Comparison of ENCODE assay signal across 28 mouse cellular contexts in genomic region chr4:43404697-43405096, GRCm38 (mm10). TPM values are rescaled to one million over a fixed set of nuclear protein-coding genes. Genes with fewer than 3 reads are reported as not detected.
DNase-seq lines count a peak whose midpoint lies in the region; TF ChIP-seq lines count a peak whose summit lies in the region.
"Had no signal": no experiment of that assay in that cellular context is flagged by ENCODE, and none has a peak within 500 bp of the region (broad histone marks: within the 10 kb centered on the region; RNA-seq: fewer than 3 reads in every experiment).

No protein-coding gene starts in this region.

- no peak overlapping the region for H3K4me3 ChIP-seq in heart, adult 2 months
- H3K4me3 ChIP-seq in layer of hippocampus, adult 2 months, result no peak overlapping the region
- H3K4me3 ChIP-seq in ES-E14 (ENCODE audit: insufficient read depth in 1 of 2, low read depth in 1 of 2, low read length in 2 of 2, poor library complexity in 1 of 2, severe bottlenecking in 1 of 2), result peak overlapping the region; percentile 7 to 27; a peak in 3 of 4 replicates
- H3K4me3 ChIP-seq in small intestine, adult 2 months (ENCODE audit: low read depth, low read length), result no peak overlapping the region
- H3K4me3 ChIP-seq in forebrain, embryonic 10.5 days, result no peak overlapping the region
- H3K4me3 ChIP-seq: embryonic facial prominence, embryonic 10.5 days; heart, embryonic 12.5 days; intestine, embryonic 15.5 days; midbrain, embryonic 10.5 days; myocyte; neural tube, embryonic 13.5 days; stomach, embryonic 15.5 days had no signal

- no peak overlapping the region for H3K9ac ChIP-seq in heart, adult 2 months (ENCODE audit: low read depth, low read length)
- peak overlapping the region; percentile 51; the same call in 1 of the 2 replicates for H3K9ac ChIP-seq in ES-E14 (ENCODE audit: insufficient read depth, low read depth, low read length, poor library complexity, severe bottlenecking)
- H3K9ac ChIP-seq: heart, embryonic 12.5 days; intestine, embryonic 15.5 days; neural tube, embryonic 13.5 days; stomach, embryonic 15.5 days had no signal

- intact Hi-C loops in heart, adult 2 months (cut with DNase I), result loop anchor here (5.0 to 10.0 kb wide), 2 partner anchors 67 to 360 kb away; partner anchors contain the start of gene Fam214b
- intact Hi-C loops in heart, postnatal 10 days (cut with DNase I), result no loop called here

- in situ Hi-C loops in ES-E14 (cut with MboI; ENCODE audit: low sequenced_read_pairs in 2 of 2, unreplicated experiment in 2 of 2), result no loop called here

- no peaks in the 10 kb centered on the region for H3K27me3 ChIP-seq in heart, adult 2 months (ENCODE audit: control insufficient read depth, insufficient read depth, low read length)
- H3K27me3 ChIP-seq in small intestine, adult 2 months (ENCODE audit: control insufficient read depth, insufficient read depth, low read length), result no peaks in the 10 kb centered on the region
- H3K27me3 ChIP-seq in forebrain, embryonic 10.5 days (ENCODE audit: poor library complexity, severe bottlenecking), result no peaks in the 10 kb centered on the region; the same call in 1 of the 2 replicates
- H3K27me3 ChIP-seq: heart, embryonic 12.5 days; hindbrain, embryonic 13.5 days; intestine, embryonic 15.5 days; neural tube, embryonic 13.5 days; stomach, embryonic 15.5 days had no signal

- no peak for TF ChIP-seq CTCF in heart, adult 2 months (IDR thresholded peaks at IDR 0.05)
- TF ChIP-seq CTCF in layer of hippocampus, adult 2 months (conservative IDR thresholded peaks at IDR 0.05), result no peak
- no peak for TF ChIP-seq CTCF in small intestine, adult 2 months (IDR thresholded peaks at IDR 0.05; ENCODE audit: extremely low read depth, insufficient read length, insufficient replicate concordance, low read depth, low read length)

- H3K79me2 ChIP-seq in heart, adult 2 months (replicated peaks; ENCODE audit: control insufficient read depth, insufficient read depth, low read length), result peaks cover 8% of the 10 kb centered on the region

- H3K9me3 ChIP-seq in ES-E14 (ENCODE audit: control insufficient read depth, insufficient read depth, low read depth, low read length), result no peaks in the 10 kb centered on the region
- H3K9me3 ChIP-seq in forebrain, embryonic 10.5 days, result no peaks in the 10 kb centered on the region
- H3K9me3 ChIP-seq: embryonic facial prominence, embryonic 10.5 days; heart, embryonic 12.5 days; hindbrain, embryonic 13.5 days; intestine, embryonic 15.5 days; midbrain, embryonic 10.5 days; neural tube, embryonic 13.5 days; stomach, embryonic 15.5 days had no signal

- H3K4me1 ChIP-seq in heart, adult 2 months (ENCODE audit: control insufficient read depth, insufficient read depth, low read length), result peaks cover 41% of the 10 kb centered on the region
- H3K4me1 ChIP-seq in ES-E14 (ENCODE audit: control insufficient read depth in 2 of 2, insufficient read depth in 2 of 2, low read length in 2 of 2, poor library complexity in 1 of 2), result peaks cover 17 to 28% of the 10 kb centered on the region in 2 experiments
- H3K4me1 ChIP-seq in small intestine, adult 2 months (ENCODE audit: control insufficient read depth, insufficient read depth, insufficient read length, low read length), result peaks cover 7% of the 10 kb centered on the region; the same call in 1 of the 2 replicates
- peaks cover 49% of the 10 kb centered on the region for H3K4me1 ChIP-seq in forebrain, embryonic 10.5 days

- no peak for TF ChIP-seq POLR2A in heart, adult 2 months (IDR thresholded peaks at IDR 0.05; ENCODE audit: insufficient read depth, low read depth, low read length)
- TF ChIP-seq POLR2A in small intestine, adult 2 months (IDR thresholded peaks at IDR 0.05; ENCODE audit: low read depth, low read length), result no peak

- H3K36me3 ChIP-seq in heart, adult 2 months (ENCODE audit: control insufficient read depth, insufficient read depth, low read length), result peaks cover 17% of the 10 kb centered on the region
- H3K36me3 ChIP-seq in ES-E14 (ENCODE audit: control insufficient read depth, insufficient read depth, low read length, poor library complexity, severe bottlenecking), result no peaks in the 10 kb centered on the region
- no peaks in the 10 kb centered on the region for H3K36me3 ChIP-seq in small intestine, adult 2 months (ENCODE audit: control insufficient read depth, insufficient read depth, low read length)
- H3K36me3 ChIP-seq in forebrain, embryonic 10.5 days (replicated peaks), result no peaks in the 10 kb centered on the region
- H3K36me3 ChIP-seq: embryonic facial prominence, embryonic 10.5 days; hindbrain, embryonic 13.5 days; intestine, embryonic 15.5 days; neural tube, embryonic 13.5 days; stomach, embryonic 15.5 days had no signal

- 89% methylated on average over 10 of the region's 10 CpGs for WGBS in heart, adult 2 months
- WGBS in small intestine, adult 2 months, result 92% methylated on average over 10 of the region's 10 CpGs
- 93% methylated on average over 10 of the region's 10 CpGs for WGBS in forebrain, embryonic 10.5 days

- no peak for DNase-seq in heart, adult 2 months
- DNase-seq in heart, postnatal 10 days, result no peak
- DNase-seq in layer of hippocampus, adult 2 months (ENCODE audit: low spot score in 2 of 2), result no peak
- DNase-seq in layer of hippocampus, postnatal 14 days (ENCODE audit: low spot score in 2 of 2), result no peak
- DNase-seq in ES-E14 (ENCODE audit: low read depth, low spot score), result no peak
- no peak for DNase-seq in forebrain, embryonic 10.5 days (ENCODE audit: extremely low spot score, low spot score)
- no peak for DNase-seq in T-cell, adult 2 months (ENCODE audit: low spot score)
- DNase-seq: adrenal gland, postnatal 14 days; cerebellum, adult 9-11 months; gastrocnemius, postnatal 10 days; kidney, postnatal 4 days; layer of hippocampus, adult 9-11 months had no signal

- H3K27ac ChIP-seq in heart, adult 2 months, result peak overlapping the region; percentile 98
- peak overlapping the region; percentile 93; the same call in 1 of the 2 replicates for H3K27ac ChIP-seq in layer of hippocampus, adult 2 months
- peak overlapping the region; percentile 76; the same call in 1 of the 2 replicates for H3K27ac ChIP-seq in ES-E14 (ENCODE audit: insufficient read depth, low read depth, low read length, poor library complexity, severe bottlenecking)
- H3K27ac ChIP-seq in small intestine, adult 2 months (ENCODE audit: insufficient read depth, low read depth, low read length), result peak overlapping the region; percentile 13; the same call in 1 of the 2 replicates
- no peak overlapping the region for H3K27ac ChIP-seq in forebrain, embryonic 10.5 days
- H3K27ac ChIP-seq: intestine, embryonic 15.5 days; midbrain, embryonic 10.5 days had no signal

- TF ChIP-seq EP300 in heart, adult 2 months (IDR thresholded peaks at IDR 0.05; ENCODE audit: insufficient read depth, low read depth, low read length), result no peak

TF ChIP-seq in ES-E14, 5 proteins besides CTCF, POLR2A, EP300 and RAD21:
- no peak for TF ChIP-seq HCFC1 (IDR thresholded peaks at IDR 0.05; ENCODE audit: borderline replicate concordance, insufficient read depth, low read length)
- TF ChIP-seq CHD2 (IDR thresholded peaks at IDR 0.05; ENCODE audit: low read depth, low read length), result no peak

RNA-seq across cellular contexts. Expression of gene Rusc2, which starts 22.9 kb away (rescaled TPM):
- total RNA-seq in heart, adult 2 months (2021), result 10 to 100 TPM; 43.5 to 45.3 TPM
- 27.2 and 27.5 TPM in 2 replicates for polyA plus RNA-seq in heart, adult 2 months (2012; rRNA removed)
- 10 to 100 TPM; 42.9 to 61.4 TPM for total RNA-seq in heart, postnatal 10 days (2021)
- 100 to 1,000 TPM; 117 to 120 TPM for total RNA-seq in layer of hippocampus, adult 2 months (2021)
- 100 to 1,000 TPM; 127 to 145 TPM for total RNA-seq in layer of hippocampus, postnatal 14 days (2021)
- total RNA-seq in ES-E14 (2012; rRNA removed), result 12.1 and 19.0 TPM in 2 replicates
- 9.4 and 11.2 TPM in 2 replicates for polyA plus RNA-seq in small intestine, adult 2 months (2012; rRNA removed)
- 7.4 and 8.4 TPM in 2 replicates for polyA plus RNA-seq in forebrain, embryonic 10.5 days (2016; fragmentation: Nextera tagmentation; extraction: Ambion mirVana)

RNA-seq across cellular contexts. Expression of gene Fam166b, which starts 24.2 kb away (rescaled TPM):
- total RNA-seq in heart, adult 2 months (2021), result not detected
- polyA plus RNA-seq in heart, adult 2 months (2012; rRNA removed), result 1.4 TPM in 1 of 2 replicates, not detected in the other
- total RNA-seq in heart, postnatal 10 days (2021), result under 1 TPM in 1 of 2 experiments, not detected in 1; 0.62 TPM
- 1 to 10 TPM in 1 of 2 experiments, under 1 TPM in 1; 0.98 to 1.9 TPM for total RNA-seq in layer of hippocampus, adult 2 months (2021)
- 1 to 10 TPM in 1 of 2 experiments, under 1 TPM in 1; 0.76 to 2.4 TPM for total RNA-seq in layer of hippocampus, postnatal 14 days (2021)
- total RNA-seq in ES-E14 (2012; rRNA removed), result 0.27 and 0.37 TPM in 2 replicates
- polyA plus RNA-seq in small intestine, adult 2 months (2012; rRNA removed), result 0.24 TPM in 1 of 2 replicates, not detected in the other
- 0.10 and 0.17 TPM in 2 replicates for polyA plus RNA-seq in forebrain, embryonic 10.5 days (2016; fragmentation: Nextera tagmentation; extraction: Ambion mirVana)
- total RNA-seq: adrenal gland, postnatal 14 days; common myeloid progenitor, adult 5-6 weeks; gastrocnemius, postnatal 10 days; granulocyte monocyte progenitor cell, adult 5-6 weeks; heart, postnatal 25 days; liver, adult 2 months; MEL had no signal
- polyA plus RNA-seq: embryonic facial prominence, embryonic 10.5 days; heart, embryonic 12.5 days; intestine, embryonic 15.5 days; limb, embryonic 11.5 days; liver, adult 2 months; liver, embryonic 16.5 days had no signal

RNA-seq across cellular contexts. Expression of gene Tesk1, which starts 37.0 kb away (rescaled TPM):
- 10 to 100 TPM; 36.6 to 37.5 TPM for total RNA-seq in heart, adult 2 months (2021)
- polyA plus RNA-seq in heart, adult 2 months (2012; rRNA removed), result 51.5 and 52.6 TPM in 2 replicates
- 10 to 100 TPM; 42.3 to 42.6 TPM for total RNA-seq in heart, postnatal 10 days (2021)
- total RNA-seq in layer of hippocampus, adult 2 months (2021), result 10 to 100 TPM; 79.9 to 86.0 TPM
- 10 to 100 TPM; 63.0 to 64.4 TPM for total RNA-seq in layer of hippocampus, postnatal 14 days (2021)
- 11.0 and 12.4 TPM in 2 replicates for total RNA-seq in ES-E14 (2012; rRNA removed)
- polyA plus RNA-seq in small intestine, adult 2 months (2012; rRNA removed), result 45.8 and 77.6 TPM in 2 replicates
- polyA plus RNA-seq in forebrain, embryonic 10.5 days (2016; fragmentation: Nextera tagmentation; extraction: Ambion mirVana), result 3.2 and 3.5 TPM in 2 replicates

RNA-seq across cellular contexts. Expression of gene Cd72, which starts 49.7 kb away (rescaled TPM):
- 1 to 10 TPM in 1 of 2 experiments, under 1 TPM in 1; 0.97 to 1.0 TPM for total RNA-seq in heart, adult 2 months (2021)
- polyA plus RNA-seq in heart, adult 2 months (2012; rRNA removed), result 1.8 and 4.8 TPM in 2 replicates
- total RNA-seq in heart, postnatal 10 days (2021), result under 1 TPM; 0.45 to 0.60 TPM
- total RNA-seq in layer of hippocampus, adult 2 months (2021), result not detected
- total RNA-seq in layer of hippocampus, postnatal 14 days (2021), result not detected
- total RNA-seq in ES-E14 (2012; rRNA removed), result 0.40 and 0.58 TPM in 2 replicates
- polyA plus RNA-seq in small intestine, adult 2 months (2012; rRNA removed), result 2.8 and 11.4 TPM in 2 replicates
- polyA plus RNA-seq in forebrain, embryonic 10.5 days (2016; fragmentation: Nextera tagmentation; extraction: Ambion mirVana), result 2.3 and 2.4 TPM in 2 replicates

Comparison
In these comparisons a context has a peak if more than half of its experiments do, and no peak if none do; other contexts are left out.
1. H3K4me3 ChIP-seq: peak in ES-E14 (2 of 2); none in heart, adult 2 months (single experiment), layer of hippocampus, adult 2 months (single experiment), small intestine, adult 2 months (single experiment) and forebrain, embryonic 10.5 days (single experiment).